Mouse (Mus musculus) T-helper 2 cell (primary cell): ENCODE results near the gene Efcab2.

Source experiments
- in situ Hi-C: fragments of 300-600 bp; cut with MboI, MseI; formaldehyde crosslinking; loops from one replicate; pipeline ENCODE4 v1.15.1; 2025; ENCODE audit warnings: high pct_unique_total_duplicates

The Efcab2 gene

GRCm38 (mm10) chr1:178405951-178406711 lies at the start of gene Efcab2:
Efcab2 (plus strand) TSS chr1:178406085.
- in situ Hi-C loops, result loop anchor here (10.0 kb wide), 1 partner anchor 71 kb away; the partner anchor contains the start of gene Hnrnpu

DNA sequence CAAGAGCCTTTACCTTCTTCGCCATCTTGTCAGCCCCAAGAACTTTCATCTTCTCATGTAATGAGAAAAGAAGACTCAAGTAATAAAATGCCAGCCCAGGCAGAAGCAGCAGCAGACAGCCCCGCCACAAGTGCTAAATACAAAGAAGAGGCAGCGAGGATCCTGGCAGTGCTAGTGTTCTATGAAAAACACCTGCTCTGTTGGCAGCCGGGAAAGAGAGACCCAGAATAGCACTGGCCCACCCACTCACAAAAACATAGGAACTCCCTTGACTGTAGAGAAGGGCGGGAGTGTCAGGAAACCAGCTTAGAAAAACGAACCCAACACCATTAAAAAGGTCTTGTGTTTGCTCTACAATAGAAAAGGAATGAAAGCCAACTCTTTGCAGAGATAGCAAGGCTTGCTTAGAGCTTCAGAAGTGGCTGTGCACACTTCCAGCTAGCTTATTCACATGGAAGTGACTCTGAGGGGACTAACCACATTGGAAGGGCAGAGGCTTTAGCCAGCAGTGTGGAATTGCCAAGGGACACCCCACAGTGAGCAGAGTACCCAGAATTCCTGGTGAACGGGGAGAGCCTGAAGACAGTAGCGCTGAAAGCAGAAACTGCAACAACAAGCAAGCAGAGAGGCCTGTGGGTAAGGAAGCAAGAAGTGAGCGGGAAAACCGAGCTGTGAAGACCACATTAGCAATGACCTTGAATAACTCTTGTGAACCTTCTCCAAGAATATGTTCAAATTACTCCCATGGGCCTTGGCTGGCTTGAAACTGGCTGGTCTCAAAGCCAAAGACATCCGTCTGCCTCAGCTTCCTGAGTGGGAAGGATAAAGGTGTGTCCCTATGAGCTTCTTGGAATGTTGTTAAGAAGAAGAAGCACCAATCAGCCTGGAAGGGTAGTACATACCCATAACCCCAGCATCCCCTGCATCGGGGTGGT lies 47.8 kb upstream of the Efcab2 start:
- in situ Hi-C loops, result no loop called here

DNA sequence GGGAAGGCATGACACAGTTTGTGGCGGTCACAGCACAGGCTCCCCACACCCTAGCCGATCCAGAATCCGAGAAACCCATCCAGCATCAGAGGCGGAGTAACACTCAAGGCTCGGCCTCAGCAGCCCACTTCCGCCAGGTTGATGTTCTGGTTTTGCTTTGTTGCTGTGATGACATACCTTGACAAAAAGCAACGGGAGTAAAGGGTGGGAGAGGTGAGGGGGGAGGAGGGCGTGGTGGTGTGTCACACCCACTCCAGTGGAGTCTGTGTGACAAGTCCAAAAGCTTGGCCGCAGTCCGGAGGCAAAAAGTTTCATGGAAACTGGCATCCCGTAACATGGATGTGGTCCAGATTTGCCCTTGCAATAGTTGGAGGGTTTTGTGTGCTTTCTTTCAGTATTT lies 45.6 kb upstream of the Efcab2 start:
- in situ Hi-C loops, result loop anchor here (5.0 kb wide), 1 partner anchor 82 kb away; no protein-coding TSS in a partner anchor

DNA sequence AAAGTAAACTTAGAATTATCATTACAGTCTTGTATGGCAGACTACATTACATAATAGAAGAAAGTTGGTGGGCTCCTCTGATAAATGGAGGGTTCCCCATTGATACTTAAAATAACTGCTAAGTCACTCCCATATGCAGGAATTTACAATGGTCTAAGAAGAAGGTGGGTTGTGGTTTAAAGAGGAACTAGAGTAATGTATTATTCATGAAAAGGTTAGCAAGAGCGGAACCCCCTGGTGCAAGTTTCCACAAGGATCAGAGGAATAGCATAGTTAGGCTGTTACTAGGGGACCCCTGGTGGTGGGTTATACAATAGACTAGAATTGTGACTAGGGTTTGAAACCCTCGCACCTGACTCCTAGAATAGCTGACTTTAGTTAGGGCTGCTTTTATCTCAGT lies 45.2 kb upstream of the Efcab2 start:
- in situ Hi-C loops, result loop anchor here (5.0 kb wide), 1 partner anchor 82 kb away; no protein-coding TSS in a partner anchor

- in situ Hi-C loops, result no loop called here
Measured at GRCm38 (mm10) chr1:178365171-178365570, 40.7 kb upstream of the Efcab2 start.

GRCm38 (mm10) chr1:178368121-178368520 lies 37.8 kb upstream of the Efcab2 start:
- in situ Hi-C loops, result no loop called here

GRCm38 (mm10) chr1:178368548-178369271 lies 37.2 kb upstream of the Efcab2 start:
- in situ Hi-C loops, result no loop called here

DNA sequence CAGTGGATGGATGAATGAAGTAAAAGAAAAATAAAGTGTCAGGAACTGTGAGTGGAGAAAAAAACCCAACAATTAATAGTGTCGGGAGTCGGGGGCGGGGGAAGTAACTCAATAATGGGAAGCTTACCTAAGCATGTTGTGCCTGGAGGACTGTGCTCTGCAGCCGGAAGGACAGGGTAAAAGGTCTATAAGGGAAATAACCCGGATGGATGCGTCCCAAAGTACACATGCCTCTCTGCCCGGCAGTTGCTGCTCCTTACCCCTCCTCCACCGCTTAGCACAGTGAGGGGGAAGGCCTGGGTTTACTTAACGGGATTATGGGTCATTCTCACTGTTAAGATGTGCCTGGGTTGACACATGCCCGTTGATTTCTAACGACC lies 36.6 kb upstream of the Efcab2 start:
- in situ Hi-C loops, result no loop called here

DNA sequence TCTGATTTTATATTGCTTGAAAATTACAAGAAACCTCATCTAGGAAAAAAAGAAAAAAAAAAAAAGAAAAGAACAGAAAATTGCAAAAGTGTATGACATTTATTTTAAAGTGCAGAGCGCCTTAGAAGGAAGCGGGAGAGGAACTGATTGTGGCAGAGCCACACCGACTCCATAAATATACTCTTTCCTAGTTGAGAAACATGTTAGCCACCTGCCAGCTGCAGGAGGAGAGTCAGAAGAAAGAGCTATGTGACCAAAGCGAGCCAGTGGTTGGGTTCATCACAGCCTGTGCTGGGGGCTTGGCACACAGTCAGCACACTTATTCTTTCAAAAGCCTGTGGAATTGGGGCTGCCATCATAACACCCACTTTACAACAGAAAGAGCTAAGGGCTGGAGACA lies 33.2 kb upstream of the Efcab2 start:
- in situ Hi-C loops, result no loop called here

- in situ Hi-C loops, result no loop called here
Measured at GRCm38 (mm10) chr1:178375381-178375780, 30.5 kb upstream of the Efcab2 start.

DNA sequence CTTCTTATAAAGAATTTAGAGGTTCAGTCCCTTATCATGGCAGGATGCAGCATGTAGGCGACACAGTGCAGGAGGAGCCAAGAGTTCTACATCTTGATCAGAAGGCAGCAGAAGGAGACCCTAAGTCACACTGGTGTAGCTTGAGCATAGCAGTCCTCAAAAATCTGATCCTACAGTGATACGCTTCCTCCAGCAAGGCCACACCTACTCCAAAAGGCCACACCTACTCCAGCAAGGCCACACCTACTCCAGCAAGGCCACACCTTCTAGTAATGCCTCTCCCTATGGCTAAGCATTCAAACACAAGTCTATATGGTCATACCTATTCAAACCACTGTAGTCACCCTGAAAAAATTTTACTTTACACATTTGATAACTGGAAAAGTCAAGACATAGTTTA lies 29.8 kb upstream of the Efcab2 start:
- in situ Hi-C loops, result no loop called here

- in situ Hi-C loops, result no loop called here
Measured at GRCm38 (mm10) chr1:178376907-178377306, 29.0 kb upstream of the Efcab2 start.

DNA sequence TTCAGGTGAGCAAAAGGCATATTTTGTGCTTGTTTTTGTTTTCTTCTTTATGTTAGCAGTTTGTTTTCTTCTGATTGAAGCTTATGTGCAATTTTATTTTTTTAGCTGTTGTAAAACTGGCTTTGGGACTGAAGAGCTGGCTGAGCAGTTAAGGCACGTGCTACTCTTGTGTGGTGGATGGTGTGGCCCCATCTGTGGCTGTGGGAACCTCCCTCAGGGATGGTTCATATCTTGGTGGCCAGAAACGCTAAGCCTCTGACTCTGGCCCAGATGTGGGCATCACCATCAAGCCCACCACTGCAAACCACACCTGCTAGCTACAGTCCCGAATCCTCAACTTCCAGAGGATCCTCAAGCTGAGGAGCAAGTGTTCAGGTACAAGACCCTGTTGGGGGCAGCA lies 27.8 kb upstream of the Efcab2 start:
- in situ Hi-C loops, result no loop called here

GRCm38 (mm10) chr1:178379224-178379623 lies 26.7 kb upstream of the Efcab2 start:
- in situ Hi-C loops, result no loop called here

DNA sequence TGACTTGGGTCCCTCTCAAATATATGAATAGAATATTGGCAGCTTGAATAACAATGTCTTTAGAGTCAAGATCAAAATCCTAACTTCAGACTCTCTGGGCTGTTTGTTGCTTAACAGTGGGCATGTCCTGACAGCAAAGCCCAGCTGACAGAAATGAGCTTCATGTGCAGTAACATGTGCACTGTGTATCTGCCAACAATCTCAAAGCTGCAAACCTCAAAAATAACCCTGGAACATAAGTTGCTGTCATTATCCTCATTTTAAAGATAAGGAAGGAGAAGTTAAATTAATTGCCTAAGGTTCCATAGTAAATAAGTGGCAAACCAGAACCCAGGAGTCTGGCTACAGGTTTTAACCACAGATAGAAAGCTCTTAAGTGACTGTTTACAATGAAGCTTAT lies 23.7 kb upstream of the Efcab2 start:
- in situ Hi-C loops, result loop anchor here (10.0 kb wide), 1 partner anchor 817 kb away; no protein-coding TSS in a partner anchor

DNA sequence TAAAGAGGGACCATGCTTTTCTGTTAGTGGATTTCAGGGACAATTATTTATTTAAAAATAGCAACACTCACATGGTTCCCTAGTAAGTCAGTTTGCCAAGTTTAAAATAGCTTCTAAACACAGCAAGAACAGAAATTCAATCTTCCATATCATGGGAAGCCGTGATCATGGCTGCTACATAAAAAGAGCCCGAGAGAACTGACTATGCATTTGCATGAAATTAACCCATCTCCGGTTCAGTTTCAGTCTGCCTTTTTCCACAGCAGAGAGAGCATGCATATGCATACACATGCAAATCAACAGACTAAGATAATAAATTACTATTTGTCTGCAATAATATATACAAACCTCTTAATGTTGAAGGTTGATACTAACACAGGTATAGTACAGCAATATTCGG lies 17.1 kb upstream of the Efcab2 start:
- in situ Hi-C loops, result loop anchor here (10.0 kb wide), 1 partner anchor 824 kb away; no protein-coding TSS in a partner anchor

DNA sequence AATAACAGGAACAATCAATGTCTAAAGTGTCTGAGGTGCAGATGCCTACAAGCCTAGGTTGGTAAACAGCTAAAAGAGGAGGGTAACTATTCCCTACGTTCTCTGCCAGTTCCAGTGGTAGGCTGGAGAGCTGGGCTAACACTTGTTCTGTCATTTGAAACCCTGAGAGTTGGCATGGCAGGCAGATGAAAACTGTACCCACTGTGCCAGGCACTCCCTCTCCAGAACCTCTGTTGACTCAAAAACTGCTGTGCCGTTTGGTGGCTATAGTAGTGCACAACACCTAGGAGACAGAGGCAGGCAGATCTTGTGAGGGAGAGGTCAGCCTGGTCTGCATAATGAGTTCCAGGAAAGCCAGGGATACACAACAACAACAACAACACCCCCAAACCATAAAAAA lies 16.5 kb upstream of the Efcab2 start:
- in situ Hi-C loops, result loop anchor here (10.0 kb wide), 1 partner anchor 825 kb away; no protein-coding TSS in a partner anchor

GRCm38 (mm10) chr1:178392970-178393369 lies 12.9 kb upstream of the Efcab2 start:
- in situ Hi-C loops, result no loop called here

DNA sequence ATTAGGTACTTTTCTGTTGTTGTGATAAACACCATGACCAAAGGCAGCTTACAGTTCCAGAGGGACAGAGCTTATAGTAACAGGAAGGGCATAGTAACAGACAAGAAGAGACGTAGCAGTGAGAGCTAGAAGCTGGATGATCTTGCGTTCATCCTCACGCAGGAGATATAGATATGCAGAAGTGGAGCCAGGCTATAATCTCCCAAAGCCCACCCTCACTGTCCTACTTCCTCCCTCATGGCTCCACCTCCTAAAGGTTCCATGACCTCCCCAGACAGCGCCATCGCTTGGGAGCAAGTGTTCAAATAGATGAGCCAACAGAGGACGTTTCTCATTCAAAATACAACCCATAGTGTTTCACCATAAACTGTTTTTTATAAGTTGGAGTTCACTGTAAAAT lies 10.8 kb upstream of the Efcab2 start:
- in situ Hi-C loops, result no loop called here

DNA sequence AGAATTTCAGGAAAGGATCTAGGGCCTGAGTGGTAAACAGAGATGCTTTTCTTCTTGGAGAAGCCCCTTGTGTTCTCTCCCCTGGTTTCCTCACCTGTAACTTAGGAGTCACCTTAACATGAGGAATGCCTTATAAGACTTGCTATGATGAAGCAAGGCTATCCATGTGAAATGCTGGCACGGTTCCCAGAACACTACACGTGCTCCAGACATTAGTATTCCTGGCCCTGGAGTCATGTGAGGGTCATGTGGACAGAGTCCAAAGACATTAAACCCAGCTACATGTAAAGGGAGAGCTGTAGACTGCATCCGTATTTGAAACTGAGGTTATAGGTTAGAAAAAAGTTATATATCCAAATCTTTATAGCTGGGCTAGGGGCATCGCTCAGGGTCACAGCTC lies 9.5 kb upstream of the Efcab2 start:
- in situ Hi-C loops, result no loop called here

DNA sequence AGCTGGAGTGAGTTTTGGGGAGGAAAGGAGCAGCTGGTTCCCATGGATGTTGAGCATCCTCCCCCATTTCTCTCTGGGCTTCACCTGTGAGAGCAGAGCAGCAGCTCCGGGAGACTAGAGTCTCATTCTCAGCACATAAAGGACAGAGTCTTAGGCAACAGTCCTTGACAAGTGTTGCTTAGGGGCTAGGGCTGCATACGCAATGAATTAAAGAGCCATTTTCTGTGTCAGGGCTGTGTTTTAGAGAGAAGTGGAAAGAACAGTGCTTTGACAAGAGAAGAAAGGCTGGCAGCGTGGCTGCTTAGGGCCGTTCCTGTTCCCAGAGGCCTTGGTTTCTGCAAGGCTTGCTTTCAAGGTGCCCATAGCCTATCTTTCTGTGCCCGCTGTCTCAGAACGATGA lies 6.0 kb upstream of the Efcab2 start:
- in situ Hi-C loops, result loop anchor here (10.0 kb wide), 1 partner anchor 65 kb away; the partner anchor contains the start of gene Hnrnpu

GRCm38 (mm10) chr1:178400652-178401051 lies 5.2 kb upstream of the Efcab2 start:
- in situ Hi-C loops, result loop anchor here (10.0 kb wide), 1 partner anchor 66 kb away; the partner anchor contains the start of gene Hnrnpu
